Mouse (Mus musculus): ENCODE measurements around the gene Espnl. TPM values are rescaled to one million over a fixed set of nuclear protein-coding genes. Genes with fewer than 3 reads are reported as not detected.

Gene Espnl
- not detected in 2 replicates for polyA plus RNA-seq (2012; ENCODE audit: insufficient read depth, insufficient read length, missing spikeins)

- Histone ChIP-seq H3K4me1 (ENCODE audit: control insufficient read depth, insufficient read depth, low read length) (no peaks in the 10 kb centered on the region), H3K27ac (ENCODE audit: insufficient read depth, low read depth, low read length) (no peak within 1 kb of the TSS), H3K4me3 (ENCODE audit: insufficient read depth, low read length) (no peak within 1 kb of the TSS)
- TF ChIP-seq CTCF (IDR thresholded peaks at IDR 0.05; ENCODE audit: low read depth, low read length) (no peak), POLR2A (IDR thresholded peaks at IDR 0.05; ENCODE audit: borderline replicate concordance, low read depth, low read length) (no peak)
Measured at GRCm38 (mm10) chr1:91321760-91322438, at the start of gene Espnl. Gene Espnl, plus strand, starts transcription at chr1:91322075.

GRCm38 (mm10) chr1:91272260-91272659 is 49.6 kb upstream of the Espnl start:
- Histone ChIP-seq H3K27ac (ENCODE audit: insufficient read depth, low read depth, low read length) (no peak overlapping the region), H3K4me1 (ENCODE audit: control insufficient read depth, insufficient read depth, low read length) (peaks cover 28% of the 10 kb centered on the region), H3K4me3 (ENCODE audit: insufficient read depth, low read length) (no peak overlapping the region)
- TF ChIP-seq CTCF (IDR thresholded peaks at IDR 0.05; ENCODE audit: low read depth, low read length) (no peak), POLR2A (IDR thresholded peaks at IDR 0.05; ENCODE audit: borderline replicate concordance, low read depth, low read length) (no peak)

- H3K27ac ChIP-seq (ENCODE audit: insufficient read depth, low read depth, low read length): no peak overlapping the region
- no peak overlapping the region for H3K4me3 ChIP-seq (ENCODE audit: insufficient read depth, low read length)
- TF ChIP-seq POLR2A (IDR thresholded peaks at IDR 0.05; ENCODE audit: borderline replicate concordance, low read depth, low read length): no peak
- no peak for TF ChIP-seq CTCF (IDR thresholded peaks at IDR 0.05; ENCODE audit: low read depth, low read length)
- peaks cover 26% of the 10 kb centered on the region for H3K4me1 ChIP-seq (ENCODE audit: control insufficient read depth, insufficient read depth, low read length)
Measured at GRCm38 (mm10) chr1:91276581-91276980, 45.3 kb upstream of the Espnl start.

- H3K4me3 ChIP-seq (ENCODE audit: insufficient read depth, low read length): no peak overlapping the region
- no peak overlapping the region for H3K27ac ChIP-seq (ENCODE audit: insufficient read depth, low read depth, low read length)
- TF ChIP-seq POLR2A (IDR thresholded peaks at IDR 0.05; ENCODE audit: borderline replicate concordance, low read depth, low read length) (no peak), CTCF (IDR thresholded peaks at IDR 0.05; ENCODE audit: low read depth, low read length) (no peak)
- peaks cover 21% of the 10 kb centered on the region for H3K4me1 ChIP-seq (ENCODE audit: control insufficient read depth, insufficient read depth, low read length)
Measured at GRCm38 (mm10) chr1:91277480-91277879, 44.4 kb upstream of the Espnl start.

GRCm38 (mm10) chr1:91278410-91279119 is 43.3 kb upstream of the Espnl start:
- Histone ChIP-seq H3K27ac (ENCODE audit: insufficient read depth, low read depth, low read length) (no peak overlapping the region), H3K4me3 (ENCODE audit: insufficient read depth, low read length) (no peak overlapping the region), H3K4me1 (ENCODE audit: control insufficient read depth, insufficient read depth, low read length) (peaks cover 25% of the 10 kb centered on the region)
- TF ChIP-seq CTCF (IDR thresholded peaks at IDR 0.05; ENCODE audit: low read depth, low read length) (no peak), POLR2A (IDR thresholded peaks at IDR 0.05; ENCODE audit: borderline replicate concordance, low read depth, low read length) (no peak)

GRCm38 (mm10) chr1:91279126-91279525 is 42.7 kb upstream of the Espnl start:
- no peak overlapping the region for H3K4me3 ChIP-seq (ENCODE audit: insufficient read depth, low read length)
- peaks cover 23% of the 10 kb centered on the region for H3K4me1 ChIP-seq (ENCODE audit: control insufficient read depth, insufficient read depth, low read length)
- H3K27ac ChIP-seq (ENCODE audit: insufficient read depth, low read depth, low read length): no peak overlapping the region
- TF ChIP-seq POLR2A (IDR thresholded peaks at IDR 0.05; ENCODE audit: borderline replicate concordance, low read depth, low read length): no peak
- no peak for TF ChIP-seq CTCF (IDR thresholded peaks at IDR 0.05; ENCODE audit: low read depth, low read length)

GRCm38 (mm10) chr1:91282582-91282981 is 39.3 kb upstream of the Espnl start:
- TF ChIP-seq CTCF (IDR thresholded peaks at IDR 0.05; ENCODE audit: low read depth, low read length) (no peak), POLR2A (IDR thresholded peaks at IDR 0.05; ENCODE audit: borderline replicate concordance, low read depth, low read length) (no peak)
- Histone ChIP-seq H3K4me1 (ENCODE audit: control insufficient read depth, insufficient read depth, low read length) (peaks cover 19% of the 10 kb centered on the region), H3K4me3 (ENCODE audit: insufficient read depth, low read length) (no peak overlapping the region), H3K27ac (ENCODE audit: insufficient read depth, low read depth, low read length) (peak overlapping the region; percentile 3; the same call in 1 of the 2 replicates)

GRCm38 (mm10) chr1:91289375-91289774 is 32.5 kb upstream of the Espnl start:
- Histone ChIP-seq H3K4me1 (ENCODE audit: control insufficient read depth, insufficient read depth, low read length) (no peaks in the 10 kb centered on the region), H3K4me3 (ENCODE audit: insufficient read depth, low read length) (no peak overlapping the region), H3K27ac (ENCODE audit: insufficient read depth, low read depth, low read length) (no peak overlapping the region)
- TF ChIP-seq POLR2A (IDR thresholded peaks at IDR 0.05; ENCODE audit: borderline replicate concordance, low read depth, low read length) (no peak), CTCF (IDR thresholded peaks at IDR 0.05; ENCODE audit: low read depth, low read length) (no peak)

- Histone ChIP-seq H3K27ac (ENCODE audit: insufficient read depth, low read depth, low read length) (no peak overlapping the region), H3K4me1 (ENCODE audit: control insufficient read depth, insufficient read depth, low read length) (no peaks in the 10 kb centered on the region), H3K4me3 (ENCODE audit: insufficient read depth, low read length) (no peak overlapping the region)
- TF ChIP-seq POLR2A (IDR thresholded peaks at IDR 0.05; ENCODE audit: borderline replicate concordance, low read depth, low read length): no peak
- TF ChIP-seq CTCF (IDR thresholded peaks at IDR 0.05; ENCODE audit: low read depth, low read length): no peak
Measured at GRCm38 (mm10) chr1:91292101-91292825, 29.6 kb upstream of the Espnl start.
